Mouse (Mus musculus) CD4-positive, CD25-positive, alpha-beta regulatory T cell, adult 2 months (primary cell): ENCODE measurements around the gene Tex48.
A peak's percentile ranks its signal among the peaks of the same experiment; 100 is the strongest.

Experiments
- DNase-seq: peaks from one replicate; pipeline ENCODE4 v3.0.0-alpha.2; 2012; ENCODE audit warnings: low read depth, low spot score

The Tex48 gene

DNA sequence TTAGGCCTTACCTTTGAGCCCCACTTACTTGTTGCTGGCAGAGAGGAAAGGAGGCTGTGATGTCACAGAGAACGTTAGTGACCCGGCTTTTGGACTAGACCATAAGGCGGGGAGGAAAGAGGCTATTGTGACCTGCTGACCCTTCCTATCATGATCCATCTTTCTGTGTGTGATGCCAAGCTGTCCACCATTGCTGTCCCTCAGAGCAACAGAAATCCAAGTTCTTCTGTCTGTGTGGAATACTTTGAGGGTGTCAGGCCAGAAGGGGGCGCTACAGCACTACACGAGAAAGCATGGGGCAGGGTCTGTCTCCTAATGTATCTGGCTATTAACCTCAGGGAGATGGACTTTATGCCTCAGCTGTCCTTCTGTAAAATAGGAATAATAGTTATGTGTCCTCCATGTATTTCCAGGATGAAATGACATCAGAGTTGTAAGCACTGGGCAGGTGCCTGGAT is at the start of gene Tex48:
TSS of gene Tex48 (minus strand) at position 51 of the 458 bp plus-strand sequence.
- peak; percentile 75 for DNase-seq

DNA sequence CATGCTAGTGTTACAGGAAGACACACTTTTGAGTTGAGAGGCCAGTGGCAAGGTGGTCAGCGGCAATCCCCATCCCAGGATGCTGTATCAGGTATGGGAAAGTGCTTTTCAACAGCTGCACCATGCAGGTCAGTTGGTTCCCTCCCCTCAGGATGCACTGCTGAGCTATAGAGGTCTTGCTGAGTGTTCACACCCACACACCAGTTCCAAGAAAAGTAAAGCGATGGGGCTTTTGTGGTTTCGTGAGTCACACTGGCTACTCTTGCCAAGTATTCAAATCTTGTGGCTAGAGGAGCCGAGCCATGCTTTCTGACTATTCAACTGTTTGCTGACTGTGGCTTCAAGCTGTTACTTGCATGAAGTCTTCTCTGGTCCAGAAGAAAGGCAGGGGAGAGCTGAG is 46.0 kb upstream of the Tex48 start:
- DNase-seq, result peak; percentile 69

DNA sequence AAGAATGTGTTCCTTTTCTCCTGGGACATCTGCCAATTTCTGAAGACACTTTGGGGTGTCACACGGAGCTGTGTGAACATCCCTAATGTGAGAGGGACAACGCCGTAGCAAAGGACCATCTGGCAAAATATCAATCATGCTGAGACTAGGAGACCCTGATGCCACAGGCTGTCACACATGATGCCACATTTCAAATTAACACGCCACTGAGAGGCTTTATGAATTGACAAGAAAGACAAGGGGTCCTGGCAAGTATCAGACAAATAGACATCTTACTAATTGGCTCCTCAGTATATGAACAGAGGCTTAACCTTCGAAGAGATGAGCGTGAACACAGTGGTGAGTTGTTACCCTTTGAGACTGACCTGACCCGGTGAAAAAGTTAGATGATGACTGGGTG is 43.5 kb upstream of the Tex48 start:
- DNase-seq, result no peak

DNA sequence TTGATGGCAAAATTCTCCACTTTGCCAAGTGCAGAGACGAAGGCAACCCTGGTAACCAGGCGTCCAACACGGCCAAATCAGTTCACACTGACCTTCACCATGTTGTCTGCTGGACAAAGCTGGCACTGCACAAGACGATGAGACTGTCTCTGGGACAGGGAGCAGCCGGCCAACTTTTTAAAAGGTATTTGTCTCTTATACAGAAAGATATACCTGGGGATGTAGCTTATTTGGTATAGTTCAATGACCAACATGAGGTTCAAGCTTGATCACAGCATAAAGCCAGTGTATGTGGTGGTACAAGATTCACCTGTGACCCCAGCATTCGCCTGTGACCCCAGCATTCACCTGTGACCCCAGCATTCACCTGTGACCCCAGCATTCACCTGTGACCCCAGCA is 41.1 kb upstream of the Tex48 start, which contains the start of gene Gm11214:
TSS of gene Gm11214 (minus strand) at position 101 of the 400 bp plus-strand sequence.
- DNase-seq, result no peak

DNA sequence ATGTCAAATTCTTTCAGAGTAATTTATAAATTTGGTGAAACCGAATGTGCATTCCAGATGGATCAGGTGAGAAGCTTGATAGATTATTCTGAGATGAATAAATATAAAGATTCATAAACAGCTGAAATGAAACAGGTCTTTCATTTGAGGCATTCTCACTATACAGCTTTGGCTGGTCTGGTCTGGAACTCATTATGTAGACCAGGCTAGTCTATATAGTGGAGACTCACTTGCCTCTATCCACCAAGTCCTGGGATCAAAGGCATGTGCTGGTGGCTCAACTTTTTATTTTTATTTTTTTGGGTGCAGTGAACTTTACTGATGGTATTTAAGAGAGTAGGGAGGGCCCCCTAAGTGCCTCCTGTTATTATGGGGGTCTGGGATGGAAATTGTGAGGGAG is 39.6 kb upstream of the Tex48 start:
- no peak for DNase-seq

DNA sequence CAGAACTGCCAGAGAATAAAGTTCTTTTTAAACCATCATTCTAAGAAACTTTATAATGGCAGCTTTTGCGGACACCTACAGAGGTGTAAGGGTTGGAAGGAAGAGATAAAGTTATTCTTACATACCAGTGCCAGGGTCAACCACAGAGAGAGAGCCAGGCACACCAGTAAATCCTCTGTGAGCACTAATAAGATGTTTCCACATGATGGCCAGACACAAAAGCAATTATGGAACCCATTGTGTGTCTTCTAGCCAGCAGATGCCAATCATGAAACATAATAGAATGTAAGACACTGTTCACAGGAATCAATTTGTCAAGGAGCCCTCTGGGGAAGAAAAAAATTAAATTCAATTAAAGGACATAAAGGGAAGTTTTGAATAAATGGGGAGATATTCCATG is 39.2 kb upstream of the Tex48 start:
- DNase-seq, result no peak

DNA sequence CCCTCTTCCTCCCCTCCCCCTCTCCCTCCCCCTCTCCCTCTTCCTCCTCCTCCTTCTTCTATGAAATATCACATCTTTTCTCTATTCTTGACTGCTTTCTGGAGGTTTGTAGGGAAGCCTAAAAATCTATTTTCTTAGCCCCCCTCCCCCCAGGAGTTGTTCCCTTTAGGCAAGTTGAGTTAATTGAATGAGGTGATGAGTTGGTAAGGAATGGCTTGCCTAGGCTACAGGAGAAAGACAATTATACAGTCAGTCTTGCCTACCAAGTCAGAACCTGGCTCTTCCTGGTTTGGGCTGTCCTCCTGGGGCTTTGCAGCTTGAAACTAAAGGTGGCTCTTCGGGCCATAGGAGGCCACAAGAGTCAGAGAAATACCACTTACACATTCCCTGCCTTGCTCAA is 37.5 kb upstream of the Tex48 start:
- peak; percentile 26 for DNase-seq

DNA sequence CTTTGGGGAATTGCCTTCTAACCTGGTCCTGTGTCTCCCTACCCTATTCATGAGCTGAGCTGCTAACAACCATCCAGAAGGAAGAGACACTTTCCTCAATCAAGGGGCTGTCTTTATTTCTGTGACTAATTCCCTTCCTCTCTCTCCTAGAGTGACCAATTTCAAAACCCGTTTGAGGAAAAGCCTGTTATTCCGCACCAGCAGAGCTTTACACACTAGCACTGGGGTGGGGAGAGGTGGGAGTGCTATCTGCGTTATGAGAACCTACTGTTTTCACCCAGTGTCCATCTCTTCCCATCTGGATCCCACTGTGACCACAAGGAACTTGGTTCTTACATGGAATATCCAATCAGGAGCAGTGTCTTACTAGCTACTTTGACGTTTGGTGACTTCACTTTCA is 36.9 kb upstream of the Tex48 start:
- no peak for DNase-seq

DNA sequence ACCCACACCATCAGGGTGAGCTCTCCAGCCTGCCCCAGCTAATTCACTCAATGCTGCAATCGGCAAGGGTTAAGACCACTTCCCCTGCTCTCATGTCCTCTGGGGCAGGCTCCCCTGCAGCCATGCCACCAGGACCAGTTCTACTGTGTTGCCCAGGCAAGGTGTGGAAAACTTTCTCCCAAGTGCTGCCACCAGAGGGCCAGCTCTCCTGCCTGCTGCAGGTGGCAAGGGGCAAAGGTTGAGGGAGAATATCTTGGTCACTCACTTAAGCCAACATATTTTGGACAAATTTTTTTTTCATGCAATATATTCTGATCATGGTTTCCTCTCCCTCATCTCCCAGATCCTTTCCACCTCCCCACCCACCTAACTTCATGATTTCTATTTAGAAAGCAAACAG is 32.2 kb upstream of the Tex48 start:
- no peak for DNase-seq

DNA sequence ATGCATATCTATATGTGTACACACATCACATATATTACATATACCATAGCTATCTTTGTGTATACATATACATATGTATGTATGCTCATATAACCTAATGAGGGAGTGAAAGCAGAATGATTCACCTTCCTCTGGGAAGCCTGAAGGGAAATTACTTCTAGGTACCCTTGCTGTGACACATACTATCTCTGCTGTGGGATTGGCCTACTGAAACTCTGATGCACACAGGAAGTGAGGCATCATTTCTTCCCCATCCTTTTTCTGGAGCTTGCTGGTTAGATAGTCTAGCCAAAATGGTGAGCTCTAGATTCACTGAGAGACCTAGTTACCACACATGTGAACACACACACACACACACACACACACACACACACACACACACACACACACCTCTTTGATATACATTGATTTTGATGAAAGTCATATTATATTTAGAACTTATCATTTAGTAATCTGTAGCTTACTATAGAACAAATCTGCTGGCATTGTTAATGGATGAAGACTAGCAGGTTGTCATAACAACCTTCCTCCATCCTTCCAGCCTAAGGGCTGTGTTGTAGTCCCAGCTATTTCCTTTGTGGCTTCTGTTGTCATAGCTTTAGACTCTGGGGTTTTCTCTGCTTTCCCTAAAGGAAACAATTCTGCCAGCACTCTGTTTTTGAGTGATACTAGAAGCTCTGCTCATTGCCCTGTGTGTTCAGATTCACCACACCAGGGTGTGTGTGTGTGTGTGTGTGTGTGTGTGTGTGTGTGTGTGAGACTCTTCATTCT is 21.9 kb upstream of the Tex48 start:
- DNase-seq, result no peak

DNA sequence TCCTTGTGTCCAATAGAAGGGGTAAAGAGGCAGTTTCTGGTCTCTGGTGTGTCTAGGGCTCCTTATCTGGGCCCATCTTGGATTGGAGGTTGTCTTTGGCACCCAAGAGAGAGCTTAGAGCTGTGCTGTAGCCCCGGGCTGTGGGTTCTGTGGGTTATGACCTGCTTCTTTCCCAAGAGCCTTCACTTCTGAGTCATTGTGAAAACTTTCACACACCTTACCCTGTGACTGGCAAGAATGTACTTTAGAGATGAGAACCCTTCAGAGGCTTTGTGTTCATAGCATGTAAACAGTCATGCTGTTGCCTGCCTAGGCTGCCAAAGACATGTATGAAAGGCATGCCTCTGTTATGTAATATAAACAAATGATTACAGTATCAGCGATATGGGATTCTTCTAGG is 17.6 kb upstream of the Tex48 start:
- no peak for DNase-seq

DNA sequence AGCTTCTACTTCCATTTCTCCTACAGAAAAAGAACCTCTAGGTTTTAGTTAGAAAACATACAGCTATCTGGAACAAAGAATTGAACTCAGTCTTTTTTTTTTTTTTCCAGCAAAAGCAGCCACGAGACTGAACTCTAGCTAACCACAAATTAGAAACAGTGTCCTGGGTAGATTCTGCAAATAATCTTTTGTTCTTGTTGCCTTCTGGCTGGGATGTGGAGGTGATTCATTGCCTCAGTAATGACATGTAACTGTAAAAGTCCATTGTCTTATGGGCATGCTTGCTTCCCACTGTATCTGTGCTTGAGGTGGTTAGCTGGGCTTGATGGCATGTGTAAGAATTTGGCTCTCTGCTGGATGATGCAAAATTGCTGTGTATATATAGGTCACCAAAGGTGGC is 16.4 kb upstream of the Tex48 start:
- no peak for DNase-seq

DNA sequence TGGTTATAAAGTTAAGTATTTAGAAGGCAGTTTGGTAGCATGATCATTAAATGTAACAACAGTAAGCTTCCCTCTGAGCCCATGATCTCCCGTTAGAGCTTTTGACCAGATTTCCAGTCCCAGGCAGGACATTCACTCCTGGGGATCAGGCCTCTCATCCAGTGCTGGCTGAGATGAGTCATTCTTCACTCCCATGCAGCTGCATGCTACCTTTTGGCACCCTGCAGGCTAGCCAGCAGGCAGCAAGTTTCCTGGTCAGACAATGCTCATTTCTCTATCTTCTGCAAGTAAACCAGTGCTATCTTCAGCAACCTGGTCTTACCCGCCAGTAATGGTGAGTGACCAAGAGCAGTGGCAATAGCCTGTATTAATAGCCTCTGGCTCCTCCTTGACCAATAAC is 11.0 kb upstream of the Tex48 start:
- no peak for DNase-seq

DNA sequence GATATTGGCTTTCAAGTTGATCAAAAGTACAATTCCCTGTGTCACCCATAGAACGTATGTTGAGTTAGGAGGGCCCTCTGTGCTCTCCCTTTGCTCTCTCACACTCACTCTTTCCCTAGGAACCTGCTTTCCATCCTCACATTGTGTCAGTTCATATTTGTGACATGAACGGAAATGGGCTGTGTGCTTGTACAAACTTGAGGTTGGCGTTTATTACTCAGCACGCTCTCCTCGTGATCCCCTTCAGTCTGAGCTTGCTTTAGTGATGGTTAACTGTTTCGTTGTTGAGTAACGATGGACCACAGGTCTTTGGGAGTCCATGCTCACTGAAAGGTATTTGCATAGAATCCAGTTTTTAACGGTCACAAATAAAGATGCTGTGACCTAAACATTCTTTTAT is 4.9 kb upstream of the Tex48 start:
- DNase-seq, result peak; percentile 27

DNA sequence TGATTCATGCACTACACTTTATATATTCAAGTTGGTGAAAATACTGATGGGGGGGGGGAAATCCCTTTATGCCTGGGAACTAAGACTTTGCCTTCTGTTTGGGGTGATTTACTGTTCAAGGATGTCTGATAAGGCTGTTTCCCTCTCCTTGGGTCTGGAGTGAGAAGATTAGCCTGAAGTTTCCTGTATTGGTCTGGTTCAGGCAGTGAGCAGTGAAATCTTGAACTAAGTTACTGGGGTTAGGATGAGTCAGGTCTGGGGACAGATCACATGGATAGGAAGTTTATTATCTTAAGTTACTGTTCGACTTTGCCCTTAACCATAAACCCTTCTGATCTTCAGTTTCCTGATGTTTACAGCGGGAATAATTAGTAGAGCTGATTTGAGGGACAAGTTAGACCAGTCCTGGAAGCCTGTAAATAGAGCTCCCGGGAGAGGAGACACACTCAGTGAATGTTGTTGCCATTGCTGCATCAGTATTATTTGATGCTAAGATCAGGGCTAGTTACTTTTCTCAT is 3.4 kb upstream of the Tex48 start:
- no peak for DNase-seq

DNA sequence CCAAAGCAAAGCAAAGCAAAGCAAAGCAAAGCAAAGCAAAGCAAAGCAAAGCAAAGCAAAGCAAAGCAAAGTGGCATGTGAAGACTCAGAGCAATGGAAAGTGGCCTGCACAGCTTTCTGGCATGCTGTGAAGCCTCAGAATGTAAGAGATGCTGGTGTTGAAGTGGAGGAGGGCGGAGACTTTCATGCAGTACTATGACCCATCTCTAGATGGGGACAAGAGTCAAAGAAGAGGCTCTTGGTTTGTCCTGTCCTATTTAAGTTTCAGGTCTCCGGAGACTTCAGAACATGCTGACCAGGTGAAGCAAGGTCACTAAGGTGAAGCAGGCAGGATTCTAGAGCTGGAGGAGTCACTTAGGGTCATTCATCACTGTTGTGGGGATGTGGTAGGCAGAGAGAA is 367 bp downstream of the Tex48 start:
- DNase-seq, result peak; percentile 35

DNA sequence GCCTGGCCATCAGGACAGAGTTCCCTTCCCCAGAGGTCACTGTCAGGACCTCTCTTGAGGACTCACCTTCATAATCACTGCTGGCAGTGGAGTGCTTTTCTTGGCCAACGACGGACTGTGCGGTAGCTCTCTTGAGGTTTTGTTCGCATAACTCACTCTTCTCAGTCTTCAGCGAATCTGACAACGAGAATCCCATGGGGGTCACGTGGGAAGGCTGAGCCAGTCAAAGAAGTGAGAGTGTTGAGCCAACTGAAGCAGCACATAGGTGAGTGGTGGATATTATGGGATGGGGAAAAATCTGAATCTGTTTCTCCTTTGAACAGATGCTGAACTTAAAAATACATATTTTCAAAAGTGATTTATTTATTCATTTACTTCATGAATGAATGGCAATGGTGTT is 13.8 kb downstream of the Tex48 start:
- no peak for DNase-seq

DNA sequence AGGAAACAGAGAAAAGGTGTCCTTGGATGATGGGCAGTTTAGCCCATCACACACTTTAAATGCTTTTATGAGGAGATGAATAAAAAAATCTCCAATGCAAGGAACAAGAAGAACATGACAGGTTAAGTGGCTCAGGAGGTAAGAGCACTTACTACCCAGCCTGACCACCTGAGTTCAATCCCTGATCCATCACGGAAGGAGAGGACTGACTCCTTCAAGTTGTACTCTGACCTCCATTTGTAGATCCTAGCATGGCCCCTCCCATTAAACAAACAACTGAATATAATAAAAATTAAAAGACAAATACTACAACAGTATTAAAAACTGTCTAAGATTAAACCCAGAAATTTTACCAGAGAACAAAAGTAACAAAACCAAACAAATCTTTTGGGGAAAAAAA is 16.3 kb downstream of the Tex48 start:
- no peak for DNase-seq

DNA sequence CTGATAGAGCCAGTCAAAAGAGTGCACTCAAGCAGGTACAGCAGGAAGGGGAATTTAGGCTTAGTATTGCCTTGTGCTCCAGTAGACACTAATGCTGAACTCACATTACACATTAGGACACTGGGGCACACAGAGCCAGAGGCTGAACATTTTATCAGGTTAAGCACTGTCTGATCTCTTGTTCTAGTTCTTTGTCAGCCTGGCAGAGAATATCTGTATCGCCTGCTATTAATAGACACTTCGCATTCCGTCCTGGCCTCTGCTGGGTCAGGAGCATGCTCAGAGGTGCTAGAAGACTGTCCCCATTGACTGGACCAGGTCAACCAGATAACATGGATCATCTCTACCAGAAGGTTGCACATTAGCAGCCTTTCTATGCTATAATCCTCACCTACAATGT is 16.7 kb downstream of the Tex48 start:
- no peak for DNase-seq

DNA sequence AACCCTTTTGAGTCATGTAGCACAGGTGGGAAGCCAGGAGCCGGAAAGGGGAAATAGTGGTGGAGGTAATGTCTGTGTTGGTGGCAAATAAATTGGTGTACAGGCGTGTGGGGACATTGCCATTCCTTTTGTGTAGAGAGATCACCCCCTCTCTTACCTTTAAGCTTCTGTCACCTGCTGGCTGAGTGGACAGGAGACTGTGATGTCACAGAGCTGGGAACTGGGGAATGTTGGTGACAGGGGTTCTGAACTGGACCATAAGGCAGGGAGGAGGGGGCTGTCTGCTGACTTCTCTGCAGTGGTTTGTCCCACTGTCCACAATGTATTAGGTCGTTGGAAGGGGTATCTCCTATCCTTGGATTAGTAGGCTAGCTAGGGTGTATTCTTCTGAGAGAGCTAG is 17.3 kb downstream of the Tex48 start, which contains the start of gene Gm11213:
TSS of gene Gm11213 (minus strand) at position 317 of the 400 bp plus-strand sequence.
- no peak for DNase-seq

DNA sequence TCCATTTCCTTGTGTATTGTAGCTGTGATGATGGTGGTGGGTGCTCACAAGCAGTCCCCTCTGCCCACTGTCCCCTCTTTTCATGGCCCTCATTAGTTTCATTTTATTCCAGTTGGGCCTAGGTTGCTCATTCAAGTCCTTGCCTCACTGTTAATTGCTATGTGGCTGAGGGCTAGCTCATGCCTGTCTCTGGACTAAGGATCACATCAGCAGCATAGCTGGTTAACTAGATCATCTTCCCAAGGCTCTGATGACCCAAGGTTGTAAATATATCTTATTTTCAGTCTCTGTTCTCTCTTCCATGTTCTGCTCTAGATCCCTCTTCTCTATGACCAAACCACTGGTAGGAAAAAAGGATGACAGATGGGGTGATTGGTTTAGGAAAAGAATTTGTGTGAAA is 21.0 kb downstream of the Tex48 start:
- DNase-seq, result no peak

DNA sequence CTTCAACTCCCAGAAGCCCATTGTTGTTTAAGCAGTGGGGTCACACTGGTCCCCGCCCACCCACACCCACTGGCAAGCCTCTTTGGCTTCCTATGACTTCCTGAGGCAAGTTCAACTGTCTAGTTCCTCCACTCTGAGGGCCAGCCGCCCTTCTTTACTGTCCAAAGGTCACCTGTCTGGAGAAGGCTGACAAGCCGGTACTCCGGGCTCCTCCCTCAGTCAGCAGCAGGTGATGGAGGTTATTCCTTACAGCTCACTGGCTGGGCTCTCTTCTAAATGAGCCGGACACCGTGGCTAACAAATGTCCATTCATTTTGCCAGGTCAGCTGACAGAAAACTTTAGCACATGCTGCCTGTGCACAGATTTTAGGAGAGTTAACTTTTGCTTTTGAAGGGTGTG is 21.4 kb downstream of the Tex48 start:
- DNase-seq, result no peak

DNA sequence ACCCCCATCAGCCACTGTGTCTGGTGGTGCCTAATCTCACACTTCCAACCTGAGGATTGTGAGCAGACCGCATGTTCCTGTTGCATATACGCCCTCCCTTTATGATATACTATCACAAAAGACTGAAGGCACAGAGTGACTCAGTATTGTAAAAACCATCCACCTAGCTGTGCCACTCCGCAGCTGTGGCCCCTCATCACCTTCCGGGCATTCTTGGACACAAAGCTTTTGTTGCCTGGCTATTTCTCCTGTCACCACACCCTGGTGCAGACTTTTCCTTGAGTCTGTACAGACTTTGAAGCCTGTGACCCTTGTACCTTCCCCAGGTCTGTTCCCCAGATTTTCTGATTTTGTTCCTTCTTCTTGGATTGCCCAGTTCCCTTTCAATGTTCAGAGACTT is 26.2 kb downstream of the Tex48 start:
- DNase-seq, result no peak

DNA sequence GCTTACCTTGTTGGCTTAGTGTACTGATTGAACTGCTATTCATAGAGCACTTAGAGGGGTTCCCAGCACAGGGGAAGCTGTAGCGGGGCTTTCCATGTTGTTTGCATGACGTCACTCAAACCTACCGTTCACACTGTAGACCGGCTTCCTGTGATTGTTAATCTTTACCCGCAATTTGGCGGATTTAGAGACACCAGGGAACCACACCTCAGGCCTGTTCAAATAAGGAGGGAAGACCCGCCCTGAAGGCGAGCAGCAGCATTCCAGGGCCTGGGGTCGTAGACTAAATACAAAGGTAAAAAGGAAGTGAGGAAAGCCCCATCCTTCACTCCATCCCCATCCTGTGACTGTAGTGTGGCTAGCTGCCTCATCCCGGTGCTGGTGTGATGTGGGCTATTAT is 27.0 kb downstream of the Tex48 start:
- peak; percentile 75 for DNase-seq
